Mouse (Mus musculus): ENCODE measurements at regions not wholly inside any gene's neighbourhood (a gene's known extent, or its start where the extent isn't known, plus 50 kb on each side); places are given as distances from the start of the nearest gene placed in this dataset.

DNA sequence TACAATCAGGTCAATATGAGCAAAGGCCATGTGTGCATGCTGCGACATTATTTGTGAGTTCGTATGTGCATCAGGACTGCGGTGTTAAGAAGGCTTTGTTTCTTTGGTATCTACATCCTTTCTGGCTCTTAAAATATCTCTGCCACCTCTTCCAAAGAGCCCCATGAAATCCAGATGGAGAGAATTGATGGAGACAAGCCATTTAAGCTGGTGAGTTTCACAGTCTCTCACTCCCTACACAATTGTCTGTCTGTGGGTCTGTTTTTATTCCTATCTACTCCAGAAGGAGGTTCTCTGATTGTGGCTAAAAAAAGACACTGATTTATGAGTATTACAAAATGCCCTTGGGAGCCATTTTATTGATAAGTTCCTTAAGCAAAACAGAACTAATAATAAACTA is 408.4 kb upstream of the Adgrl3 start:
- TF ChIP-seq POLR2A (IDR thresholded peaks at IDR 0.05; ENCODE audit: extremely low read depth, insufficient read depth, low read length) (no peak), CTCF (IDR thresholded peaks at IDR 0.05; ENCODE audit: low read depth, low read length) (no peak)
